Mouse (Mus musculus) layer of hippocampus, adult 9-11 months (tissue): ENCODE results near the gene Sh2b2.

Experiments used
- DNase-seq: peaks from one replicate; pipeline ENCODE4 v3.0.0; 2022

Gene Sh2b2

DNA sequence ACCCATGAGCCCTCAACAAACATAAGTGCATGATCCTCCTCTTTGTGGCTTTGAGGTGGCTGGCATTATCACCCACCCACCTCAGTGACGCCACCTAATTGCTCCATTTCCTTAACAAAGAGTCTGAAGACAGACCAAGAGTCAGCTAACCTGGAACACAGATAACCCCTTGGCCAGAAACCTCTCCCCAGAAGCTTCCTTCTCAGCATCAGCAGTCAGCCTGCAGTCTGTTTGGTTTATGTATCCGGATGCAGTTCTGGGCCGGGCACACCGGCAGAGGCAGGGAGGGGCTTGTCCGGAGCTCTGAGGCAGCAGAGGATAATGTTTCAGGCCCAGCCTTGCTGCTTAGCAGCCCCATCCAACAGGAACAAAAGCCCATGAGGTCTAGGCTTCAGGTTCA is 66.8 kb downstream of the Sh2b2 start:
- DNase-seq, result no peak

DNA sequence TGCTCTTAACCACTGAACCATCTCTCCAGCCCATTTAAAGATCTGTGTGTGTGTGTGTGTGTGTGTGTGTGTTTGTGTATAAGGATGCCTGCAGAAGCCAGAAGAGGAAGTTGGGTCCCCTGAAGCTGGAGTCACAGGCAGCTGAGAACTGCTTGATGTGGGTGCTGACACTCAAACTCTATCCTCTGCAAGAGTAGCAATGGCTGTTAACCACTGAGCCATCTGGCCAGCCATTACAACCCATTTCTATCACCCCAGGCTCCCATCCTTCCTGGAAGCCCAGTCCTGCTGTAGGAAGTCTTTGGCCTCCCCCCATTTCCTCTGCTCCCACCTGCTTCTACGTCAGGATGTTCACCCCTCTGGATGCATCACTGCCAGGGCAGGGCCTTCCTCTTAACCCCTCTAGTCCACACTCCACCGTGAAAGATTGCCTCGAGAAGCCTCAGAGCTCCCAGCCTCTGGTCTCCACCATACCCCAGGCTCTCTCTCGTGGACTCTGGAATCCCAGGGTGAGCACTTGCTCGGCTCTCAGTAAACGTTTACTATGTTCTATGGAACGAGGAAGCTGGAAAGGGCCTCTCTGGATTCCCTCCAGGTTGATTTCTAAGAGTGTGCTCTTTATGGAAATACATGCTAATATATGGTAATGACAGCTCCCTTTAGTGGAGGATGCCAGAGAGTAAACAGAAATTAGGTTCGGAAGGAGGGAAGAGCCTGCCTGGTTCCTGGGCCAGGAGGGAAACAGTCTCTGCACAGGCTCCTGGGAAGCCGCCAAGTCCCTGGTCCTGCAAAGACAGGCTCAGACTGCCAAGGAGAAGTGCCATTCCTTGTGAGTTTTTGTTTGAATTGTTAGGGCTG is 72.5 kb downstream of the Sh2b2 start:
- DNase-seq, result peak; percentile 67

DNA sequence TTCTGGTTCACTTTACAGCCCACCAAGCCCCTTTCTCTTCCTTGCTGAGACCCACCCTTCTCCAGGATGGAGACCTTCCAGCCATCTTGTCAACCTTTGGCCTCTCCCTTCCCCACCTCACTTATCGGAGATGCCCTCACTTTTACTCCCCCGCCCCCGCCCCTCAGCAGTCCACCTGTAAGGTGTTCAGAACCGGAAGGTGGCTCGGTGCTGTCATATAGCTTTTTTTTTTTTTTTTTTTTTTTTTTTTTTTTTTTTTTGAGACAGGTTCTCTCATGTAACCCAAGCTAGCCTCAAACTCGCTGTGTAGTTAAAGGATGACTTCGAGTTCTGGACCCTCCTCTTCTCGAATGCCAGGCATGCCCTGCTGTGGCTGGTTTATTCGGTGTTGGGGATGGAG is 73.4 kb downstream of the Sh2b2 start:
- DNase-seq, result no peak

DNA sequence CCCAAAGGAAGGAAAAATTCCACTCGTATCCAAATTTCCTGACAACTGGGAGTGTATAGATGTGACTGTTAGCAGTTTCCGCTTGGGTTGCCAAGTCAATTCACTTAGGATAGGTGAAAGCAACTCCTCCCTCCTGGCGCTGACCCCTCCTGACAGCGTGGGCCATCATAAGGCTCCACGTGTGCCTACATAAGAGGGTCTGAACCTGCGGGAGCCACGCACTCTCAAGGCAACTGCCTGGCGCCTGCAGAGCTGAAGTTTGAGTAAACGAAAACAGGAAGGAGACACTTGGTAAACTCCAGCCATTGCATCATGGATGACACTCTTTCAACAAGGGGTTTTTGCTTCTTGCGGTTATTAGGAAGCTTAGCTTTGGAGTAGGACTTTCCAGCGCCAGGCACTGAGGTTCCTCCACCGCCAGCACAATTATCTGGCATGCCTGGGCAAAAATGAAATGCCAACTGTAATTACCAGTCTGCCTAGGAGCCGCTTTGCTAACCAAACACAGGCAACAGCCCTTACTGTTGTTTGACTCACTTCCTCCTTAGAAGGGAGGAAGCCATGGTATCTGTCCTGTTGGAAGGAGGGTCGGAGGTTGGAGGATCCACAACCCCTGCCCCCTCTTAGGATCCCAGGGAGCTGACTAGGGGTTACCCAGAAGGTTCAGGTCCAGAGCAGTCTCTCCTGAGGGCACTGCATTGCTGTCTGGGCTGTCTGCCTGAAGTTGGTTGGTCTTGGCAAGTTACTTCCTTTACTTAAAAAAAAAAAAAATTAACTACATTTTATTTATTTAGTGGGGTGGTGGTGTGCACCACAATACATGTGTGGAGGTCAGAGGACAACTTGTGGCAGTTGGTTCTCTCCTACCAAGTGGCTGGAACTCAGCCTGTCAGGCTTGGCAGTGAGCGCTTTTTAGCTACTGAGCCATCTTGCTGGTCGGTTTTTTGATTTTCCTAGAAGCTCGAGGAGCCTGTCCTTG is 74.7 kb downstream of the Sh2b2 start:
- DNase-seq, result peak; percentile 51

DNA sequence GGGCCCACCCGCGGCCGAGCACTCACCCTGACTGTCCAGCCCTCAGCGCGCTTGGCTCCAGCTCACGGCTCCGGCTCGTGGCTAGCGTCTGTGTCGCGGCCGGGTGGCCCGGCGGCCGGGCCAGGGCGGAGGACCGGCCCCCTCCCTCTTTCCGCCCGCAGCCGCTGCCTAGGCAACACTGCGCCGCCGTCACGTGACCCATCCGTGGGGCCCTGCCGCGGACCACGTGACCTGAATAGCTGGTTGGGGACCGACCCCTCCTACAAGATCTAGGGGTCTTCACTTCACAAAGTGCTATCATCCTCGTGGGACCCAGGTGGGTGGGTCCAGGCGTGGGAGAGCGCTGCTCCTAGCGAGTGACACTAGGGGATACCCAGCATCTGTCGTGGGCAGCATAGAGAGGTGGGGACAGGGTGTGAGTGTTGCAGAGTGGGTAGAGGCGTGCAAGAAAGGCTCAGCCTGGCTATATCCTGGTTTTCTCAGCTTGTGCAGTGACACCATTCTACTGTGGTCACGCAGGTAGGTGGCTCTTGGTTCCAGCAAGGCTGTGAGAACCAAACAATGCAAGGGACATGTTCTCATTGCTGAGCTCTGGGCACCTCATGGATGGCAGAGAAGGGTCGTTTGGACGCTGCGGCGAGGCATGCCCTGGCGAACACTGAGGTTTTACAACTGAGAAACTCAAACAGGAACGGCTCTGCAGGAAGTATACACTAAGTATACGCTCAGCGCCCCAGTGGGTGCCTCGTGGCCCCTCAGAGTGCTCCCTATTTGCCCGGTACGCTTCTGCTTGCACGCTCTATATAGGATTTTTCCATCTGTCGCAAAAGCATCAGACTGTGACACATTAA is 75.6 kb downstream of the Sh2b2 start, which contains the start of gene Orai2:
Orai2 (minus strand) TSS at position 202 of the 851 bp plus-strand sequence.
- peak; percentile 91 for DNase-seq

DNA sequence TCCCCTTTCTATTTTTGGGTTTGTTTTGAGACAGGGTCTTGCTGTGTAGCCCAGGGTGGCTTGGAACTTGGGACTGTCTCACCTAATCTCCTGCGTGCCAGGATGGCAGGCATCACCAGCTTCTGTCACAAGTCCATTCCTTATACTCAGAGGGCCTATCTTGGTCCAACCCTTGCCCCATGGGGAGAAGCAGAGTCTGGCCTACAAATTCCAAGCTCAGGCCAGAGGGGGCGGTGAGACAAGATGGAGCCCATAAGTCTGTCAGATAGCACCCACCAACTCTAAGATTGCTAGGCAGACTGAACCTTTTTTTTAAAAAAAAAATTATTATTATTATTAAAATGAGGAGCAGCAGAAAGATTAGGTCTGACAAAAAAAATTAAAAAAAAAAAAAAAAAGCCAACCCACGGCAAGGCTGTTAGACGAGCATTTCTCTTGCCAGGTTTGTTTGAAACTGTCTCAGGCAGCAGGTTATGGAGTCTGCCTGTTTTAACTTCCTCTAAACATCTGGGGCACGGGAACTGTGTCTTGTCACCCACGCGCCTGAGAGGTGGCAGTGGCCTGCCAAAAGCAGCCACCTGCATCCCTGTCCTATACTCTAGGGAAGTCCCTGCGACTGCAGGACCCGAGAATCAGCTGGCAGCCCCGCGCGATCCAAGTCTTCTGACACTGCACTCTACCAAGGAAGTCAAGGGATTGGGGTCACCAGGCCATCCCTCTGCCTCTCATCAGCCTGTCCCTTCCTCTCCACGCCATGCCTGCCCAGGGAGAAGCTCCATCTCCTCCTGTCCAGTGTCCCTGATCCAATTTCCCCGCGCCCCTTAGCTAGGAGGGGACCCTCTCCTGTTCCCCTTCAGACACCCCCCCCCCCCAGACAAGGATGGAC is 76.5 kb downstream of the Sh2b2 start:
- peak; percentile 66 for DNase-seq
